Mouse (Mus musculus) left cerebral cortex, adult 9 months (tissue): ENCODE data around the gene Ednrb.
"Not testable (repeated sequence)": the region's sequence is repeated elsewhere in the genome, so short reads cannot be mapped to it uniquely, and the experiment has no call there.

ENCODE experiments used
- DNase-seq, 2 experiments: peaks; one replicate each; pipeline ENCODE4 v3.0.0; 2022; ENCODE audit warnings: low spot score in 2 of 2

Ednrb gene

GRCm38 (mm10) chr14:103823501-103823900 is 20.7 kb downstream of the Ednrb start:
- no peak for DNase-seq

- no peak for DNase-seq
Measured at GRCm38 (mm10) chr14:103822590-103822989, 21.6 kb downstream of the Ednrb start.

DNA sequence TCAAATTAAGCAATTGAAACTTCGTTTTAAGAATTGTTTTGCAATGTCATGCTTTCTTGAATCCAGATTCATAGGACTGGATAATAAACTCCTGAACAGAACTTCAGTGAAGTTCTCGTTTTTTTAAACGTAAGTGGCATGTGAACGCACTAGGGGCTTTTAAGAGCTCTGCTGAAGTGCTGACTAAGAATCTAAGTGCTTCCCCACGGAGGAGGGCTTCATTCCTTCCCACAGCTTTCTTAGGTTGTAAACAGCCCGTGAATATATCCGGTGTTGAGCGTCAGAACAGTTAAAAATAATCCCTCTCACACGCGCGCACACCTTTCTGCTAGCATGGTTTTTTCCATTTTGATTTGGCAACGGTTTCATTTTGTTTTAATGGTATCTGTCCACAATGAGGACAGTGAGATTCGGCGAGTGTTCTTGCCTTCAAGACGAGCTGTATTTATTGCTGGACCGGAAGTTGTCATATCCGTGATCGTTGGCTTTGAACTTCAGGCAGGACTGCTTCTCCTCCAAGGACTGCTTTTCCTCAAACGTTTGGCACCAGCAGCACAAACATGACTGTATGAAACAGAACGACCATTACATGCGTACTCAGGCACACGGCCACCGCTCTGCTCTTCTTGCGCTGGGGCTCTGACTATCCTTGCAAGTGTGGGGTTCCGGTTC is 27.4 kb downstream of the Ednrb start:
- DNase-seq = no peak

- DNase-seq = no peak
Measured at GRCm38 (mm10) chr14:103815542-103815941, 28.7 kb downstream of the Ednrb start.

GRCm38 (mm10) chr14:103814015-103814691 is 30.0 kb downstream of the Ednrb start:
- DNase-seq = no peak

GRCm38 (mm10) chr14:103813246-103813645 is 31.0 kb downstream of the Ednrb start:
- DNase-seq = no peak

DNA sequence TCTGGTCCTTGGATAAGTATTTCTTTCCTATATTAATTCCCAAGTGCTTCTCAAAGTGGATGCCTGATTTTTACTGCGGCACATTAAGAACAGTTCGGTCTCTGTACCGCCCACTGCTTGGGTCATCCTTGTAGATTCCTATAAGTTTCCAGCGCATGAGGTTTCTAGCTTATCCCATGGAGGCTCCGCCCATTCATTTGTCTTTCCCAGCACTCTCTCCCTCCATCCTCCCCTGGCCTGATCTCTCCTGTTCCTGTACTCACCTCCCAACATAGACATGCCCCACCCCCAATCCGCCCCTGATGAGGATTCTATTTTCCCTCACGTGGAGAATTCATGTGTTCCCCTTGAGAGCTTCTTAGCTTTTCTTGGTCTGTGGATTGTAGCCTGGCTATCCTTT is 32.9 kb downstream of the Ednrb start:
- DNase-seq = no peak

DNA sequence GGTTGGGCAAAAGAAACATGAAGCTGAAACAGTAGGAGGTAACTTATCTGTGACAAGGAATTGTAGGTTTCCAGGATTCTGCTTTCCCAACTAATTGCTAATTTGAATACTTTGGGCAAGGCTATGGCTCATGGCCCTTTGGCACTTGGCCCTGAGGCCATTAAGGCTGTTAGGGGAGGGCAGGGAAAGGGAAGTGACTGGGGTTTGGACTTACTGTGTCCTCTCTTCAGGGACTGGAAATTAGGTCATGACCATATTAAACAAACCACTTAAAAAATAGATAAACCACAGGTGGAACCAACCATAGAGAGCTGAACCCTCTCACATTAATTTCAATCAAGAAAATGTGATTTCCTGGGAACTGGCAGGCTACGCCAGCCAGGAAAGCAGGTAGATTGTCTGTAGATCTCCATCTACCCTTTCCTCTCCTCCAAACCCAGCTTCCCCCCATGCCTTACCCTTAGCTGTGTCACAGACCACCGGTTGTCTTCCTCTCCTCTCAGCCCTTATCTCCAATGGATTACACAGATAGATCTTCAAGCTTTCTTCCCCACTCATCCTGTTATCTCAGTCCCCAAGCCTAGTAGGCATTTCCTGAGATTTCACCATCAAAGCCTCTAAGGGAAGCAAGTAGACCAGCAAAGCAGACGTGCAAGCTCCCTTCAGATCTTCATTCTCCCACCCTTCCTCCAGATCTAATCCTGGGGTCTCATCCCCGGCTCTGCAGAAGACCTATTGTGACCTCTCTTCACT is 40.1 kb downstream of the Ednrb start:
- DNase-seq = peak in 1 of 2 experiments; percentile 7

GRCm38 (mm10) chr14:103797123-103797522 is 47.1 kb downstream of the Ednrb start:
- no peak for DNase-seq

DNA sequence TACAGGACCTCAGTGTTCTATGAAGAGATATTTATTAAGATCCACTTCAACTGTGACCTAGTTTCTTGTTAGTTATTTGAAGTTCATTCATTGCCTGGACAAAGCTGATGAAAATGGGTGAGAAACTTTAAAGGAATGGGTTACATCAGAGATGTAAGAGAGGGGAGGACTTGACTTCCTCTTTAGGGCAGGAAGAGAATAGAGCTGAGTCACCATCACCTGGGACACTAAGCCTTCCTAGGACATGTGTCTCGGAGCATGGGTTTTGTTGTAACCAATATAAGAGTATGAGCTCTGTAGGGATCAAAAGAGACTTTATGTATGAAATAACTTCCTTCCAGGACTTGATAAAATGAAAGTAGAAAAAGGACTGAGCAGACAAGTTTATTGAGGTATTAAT is 48.6 kb downstream of the Ednrb start:
- DNase-seq = no peak

DNA sequence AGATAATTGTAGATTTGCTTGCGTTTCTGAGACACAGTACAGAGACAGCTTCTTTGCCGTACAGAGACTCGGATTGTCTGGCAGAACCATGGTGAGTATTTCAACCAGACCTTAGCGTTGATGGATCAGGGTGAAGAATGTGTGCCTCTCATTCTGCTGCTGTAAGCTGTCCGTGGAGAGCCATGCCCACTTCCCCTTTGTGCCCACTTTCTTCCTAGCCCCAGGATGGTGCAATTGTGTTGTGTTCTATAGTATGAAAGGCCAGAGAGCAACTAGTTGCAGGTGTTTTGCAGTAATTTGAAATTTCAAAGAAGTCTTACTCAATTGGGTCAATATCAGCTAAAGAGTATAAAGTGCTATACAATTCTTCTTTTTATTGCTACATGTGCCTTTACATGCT is 50.8 kb downstream of the Ednrb start:
- no peak for DNase-seq

GRCm38 (mm10) chr14:103792726-103793125 is 51.5 kb downstream of the Ednrb start:
- DNase-seq = no peak

- DNase-seq = no peak
Measured at GRCm38 (mm10) chr14:103787547-103787946, 56.7 kb downstream of the Ednrb start.

DNA sequence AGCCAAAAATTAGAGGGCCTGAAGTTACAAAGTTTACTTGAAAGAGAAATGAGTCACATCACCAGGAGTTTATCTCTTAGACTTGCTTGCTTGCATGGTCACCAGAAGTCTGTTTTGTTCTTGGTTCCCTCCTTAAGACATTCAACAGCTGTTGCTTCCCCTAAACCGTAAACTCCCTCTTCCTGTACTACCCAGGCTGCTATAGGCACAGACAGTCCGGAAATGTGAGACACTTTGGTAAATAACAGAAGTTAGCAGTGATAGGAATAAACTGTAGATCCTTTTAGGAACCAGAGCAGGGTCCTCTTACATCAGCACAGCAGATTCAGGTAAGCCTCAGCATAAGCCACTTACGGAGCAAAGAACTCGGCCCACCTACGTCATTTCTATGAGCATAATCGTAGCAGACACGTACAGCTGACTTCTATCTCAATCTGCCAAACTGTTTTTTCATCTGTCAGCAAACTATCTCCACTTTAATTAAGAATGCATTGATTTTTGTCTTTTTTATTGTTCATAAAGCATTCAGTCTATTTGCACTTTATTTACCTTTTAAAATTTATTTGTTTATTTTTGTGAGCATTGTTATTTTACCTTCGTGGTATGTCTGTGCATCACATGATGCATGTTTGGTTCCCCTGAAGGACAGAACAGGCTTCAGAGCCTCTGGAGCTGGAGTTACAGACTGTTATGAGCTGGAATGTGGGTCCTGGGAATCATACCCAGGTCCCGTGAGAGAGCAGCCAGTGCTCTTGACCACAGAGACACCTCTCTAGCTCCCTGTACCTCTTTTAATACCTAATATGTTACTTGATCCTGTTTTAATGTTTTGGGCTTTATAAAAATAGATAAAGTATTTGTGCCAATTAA is 58.9 kb downstream of the Ednrb start:
- no peak for DNase-seq

GRCm38 (mm10) chr14:103780336-103780735 is 63.9 kb downstream of the Ednrb start:
- not testable (repeated sequence) for DNase-seq

GRCm38 (mm10) chr14:103779276-103779675 is 64.9 kb downstream of the Ednrb start:
- no peak for DNase-seq

GRCm38 (mm10) chr14:103778533-103779151 is 65.6 kb downstream of the Ednrb start:
- DNase-seq = peak; percentile 16 to 33

DNA sequence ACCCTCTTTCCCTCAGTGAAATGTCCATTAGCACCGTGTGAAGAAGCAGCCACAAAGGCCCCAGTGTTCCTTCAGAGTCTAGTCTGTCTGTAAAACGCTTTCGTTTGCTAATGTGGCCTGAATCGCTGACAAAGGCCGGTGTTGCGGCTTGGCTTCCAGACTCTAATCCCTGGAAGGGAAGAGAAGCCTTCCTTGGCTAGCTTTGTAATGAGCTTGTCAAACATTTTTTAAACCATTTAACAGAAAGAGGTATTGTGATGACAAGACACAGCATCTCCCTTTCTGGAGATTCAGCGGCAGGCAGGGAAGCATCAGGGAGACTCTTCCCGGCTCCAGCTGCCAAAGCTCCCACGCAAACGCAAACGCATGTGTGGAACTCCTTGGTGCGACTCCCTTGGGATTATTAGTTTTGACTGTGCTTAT is 66.2 kb downstream of the Ednrb start:
- peak in 1 of 2 experiments; percentile 52 for DNase-seq

GRCm38 (mm10) chr14:103777386-103777785 is 66.8 kb downstream of the Ednrb start:
- no peak for DNase-seq

DNA sequence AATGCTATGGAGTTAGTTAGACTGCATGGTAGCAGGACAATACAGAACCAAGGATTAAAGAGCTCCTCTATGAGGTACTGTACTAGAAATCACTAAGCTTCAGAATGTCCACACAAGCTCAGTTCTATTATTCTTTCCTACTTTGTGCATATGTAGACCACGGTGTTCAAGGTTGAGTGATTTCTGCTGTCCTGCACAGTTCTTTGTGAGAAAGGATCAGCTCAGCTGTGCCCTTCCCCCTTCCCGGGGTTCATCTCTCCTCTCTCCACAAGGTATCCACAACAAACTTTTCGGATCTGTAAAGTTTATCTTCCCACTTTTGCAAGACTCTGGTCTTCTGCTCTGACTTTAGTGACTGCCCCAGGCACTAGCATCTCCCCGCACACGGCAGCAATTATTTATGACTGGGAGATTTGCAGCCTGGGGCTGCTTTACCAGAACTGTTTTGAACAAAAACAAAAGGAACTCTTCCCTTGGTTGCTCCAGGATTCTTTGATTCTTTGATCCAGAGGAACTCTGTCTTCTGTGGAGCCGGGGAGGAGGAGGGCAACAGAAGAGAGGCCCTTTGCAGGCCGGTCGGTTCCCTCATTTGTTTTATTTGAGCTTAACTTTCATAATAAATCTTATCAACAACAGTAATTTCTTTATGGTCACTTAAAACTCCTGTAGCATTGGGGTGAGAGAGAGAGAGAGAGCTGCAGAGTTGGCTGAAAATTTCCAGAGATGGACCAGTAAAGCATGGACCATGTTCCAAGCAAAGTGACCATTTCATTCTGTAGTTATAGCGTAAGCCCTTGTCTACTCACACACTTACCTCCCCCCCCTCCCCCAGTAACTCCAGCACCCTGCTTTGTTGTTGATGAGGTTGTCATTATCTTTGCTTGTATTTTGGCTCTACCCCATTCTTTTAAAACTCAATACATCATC is 74.6 kb downstream of the Ednrb start:
- no peak for DNase-seq
